Mouse (Mus musculus) midbrain, embryonic 14.5 days (tissue): ENCODE data around the gene Krt86. TPM values are rescaled to one million over a fixed set of nuclear protein-coding genes. Genes with fewer than 3 reads are reported as not detected.
A peak's percentile ranks its signal among the peaks of the same experiment; 100 is the strongest.

ENCODE experiments used
- ATAC-seq: fragments of 200-750 bp; cut with Nextera tagmentation; 2 replicates; pipeline ENCODE4 v1.8.0; 2017; ENCODE audit warnings: moderate number of reproducible peaks, moderate library complexity; ENCODE audit not compliant: low FRiP score, low TSS enrichment
- DNase-seq: peaks from one replicate; pipeline ENCODE4 v3.0.0-alpha.2; 2015
- H3K27ac ChIP-seq: fragments of 300-500 bp; sonication (generic); replicated peaks from 2 replicates; pipeline ENCODE4 v1.5.1; 2014; ENCODE audit warnings: mild to moderate bottlenecking, low read depth, low read length, moderate library complexity
- H3K27me3 ChIP-seq: fragments of 300-500 bp; sonication (generic); 2 replicates; pipeline ENCODE4 v1.6.1; 2014; ENCODE audit warnings: low read length, control low read depth, mixed read lengths; ENCODE audit not compliant: control insufficient read depth, insufficient read depth
- H3K36me3 ChIP-seq: fragments of 300-500 bp; sonication (generic); 2 replicates; pipeline ENCODE4 v1.6.1; 2014; ENCODE audit warnings: low read length, control low read depth; ENCODE audit not compliant: control insufficient read depth, insufficient read depth
- H3K4me1 ChIP-seq: fragments of 300-500 bp; sonication (generic); 2 replicates; pipeline ENCODE4 v1.6.1; 2014; ENCODE audit warnings: mild to moderate bottlenecking, antibody characterized with exemption, low read length, control low read depth; ENCODE audit not compliant: control insufficient read depth, insufficient read depth
- H3K4me2 ChIP-seq: fragments of 300-500 bp; sonication (generic); 2 replicates; pipeline ENCODE4 v1.6.1; 2014; ENCODE audit warnings: mild to moderate bottlenecking, low read length, moderate library complexity
- H3K4me3 ChIP-seq: fragments of 300-500 bp; sonication (generic); replicated peaks from 2 replicates; pipeline ENCODE4 v1.5.1; 2014; ENCODE audit warnings: low read depth, low read length
- H3K9ac ChIP-seq: fragments of 300-500 bp; sonication (generic); replicated peaks from 2 replicates; pipeline ENCODE4 v1.6.1; 2014; ENCODE audit warnings: mild to moderate bottlenecking, low read length, moderate library complexity
- H3K9me3 ChIP-seq: fragments of 300-500 bp; sonication (generic); 2 replicates; pipeline ENCODE4 v1.6.1; 2016; ENCODE audit warnings: low read length, control low read depth, mixed read lengths; ENCODE audit not compliant: control insufficient read depth
- WGBS: fragments of 180-500 bp; shearing (Covaris S2); extraction: QIAGEN DNeasy Blood & Tissue Kit; methylation state at CpG from one replicate; pipeline ENCODE4 v1.1.7; 2014; 5-methylcytosine and 5-hydroxymethylcytosine counted together
- polyA plus RNA-seq: library from polyadenylated mRNA; unstranded; fragments of >200 nt; fragmentation: Nextera tagmentation; extraction: Ambion mirVana; gene quantifications from 2 replicates; pipeline ENCODE4 v1.2.1, GENCODE M21; 2014

Krt86 gene
- polyA plus RNA-seq, result 0.11 and 0.12 TPM in 2 replicates

- DNase-seq, result no peak
- WGBS, result 39% methylated on average over 10 of the region's 10 CpGs
- Histone ChIP-seq H3K4me3 (no peak within 1 kb of the TSS), H3K9me3 (no peaks in the 10 kb centered on the region), H3K27ac (no peak within 1 kb of the TSS), H3K4me1 (no peaks in the 10 kb centered on the region), H3K9ac (no peak within 1 kb of the TSS), H3K27me3 (no peaks in the 10 kb centered on the region), H3K4me2 (no peak within 1 kb of the TSS), H3K36me3 (no peaks in the 10 kb centered on the region)
- no peak for ATAC-seq
Measured at GRCm38 (mm10) chr15:101472952-101473528, at the start of gene Krt86. Gene Krt86, plus strand, starts transcription at chr15:101473478.

DNA sequence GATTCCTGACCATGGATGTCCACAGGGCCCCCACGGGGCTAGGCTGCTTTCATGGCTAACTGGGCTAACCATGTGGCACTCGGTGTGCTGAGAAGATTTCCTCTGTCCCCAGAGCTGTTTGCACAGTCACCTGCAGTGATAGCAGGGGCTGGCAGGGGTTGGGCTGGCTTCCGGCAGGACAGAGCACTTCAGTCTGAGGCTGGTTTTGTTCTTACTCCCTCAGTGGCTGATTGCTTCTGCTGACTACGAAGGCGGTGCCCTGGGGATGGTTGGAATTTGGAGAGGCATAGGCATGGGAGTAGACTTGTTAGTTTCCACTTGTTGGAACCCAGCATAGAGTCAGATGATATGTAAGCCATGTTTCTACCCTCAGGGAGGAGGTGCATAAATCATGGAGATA, 48.4 kb upstream of the Krt86 start:
- ATAC-seq (no peak), DNase-seq (no peak)
- H3K4me3 ChIP-seq, result no peak overlapping the region
- no peaks in the 10 kb centered on the region for H3K9me3 ChIP-seq
- no peaks in the 10 kb centered on the region for H3K36me3 ChIP-seq
- H3K4me1 ChIP-seq, result no peaks in the 10 kb centered on the region
- no peak overlapping the region for H3K4me2 ChIP-seq
- WGBS, result 29% methylated on average over 5 of the region's 5 CpGs
- H3K27ac ChIP-seq, result no peak overlapping the region
- H3K9ac ChIP-seq, result no peak overlapping the region
- no peaks in the 10 kb centered on the region for H3K27me3 ChIP-seq

DNA sequence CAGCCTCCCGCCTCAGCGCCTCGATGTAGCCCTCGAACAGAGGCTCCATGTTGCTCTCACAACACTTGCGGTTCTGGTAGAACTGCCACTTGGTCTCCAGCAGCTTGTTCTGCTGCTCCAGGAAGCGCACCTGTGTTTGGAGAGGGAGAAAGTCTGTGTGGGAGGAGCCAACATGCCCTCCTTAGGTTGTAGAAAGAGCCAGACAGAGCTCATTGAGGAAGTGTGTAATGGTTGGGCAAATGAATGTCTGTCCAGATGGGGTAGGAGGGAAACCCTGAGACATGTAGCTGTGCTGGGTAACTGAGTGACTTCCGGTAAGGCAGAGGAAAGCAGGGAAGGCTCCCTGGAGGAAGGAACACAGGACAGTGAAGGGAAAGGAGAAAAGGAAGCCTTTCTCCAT, 36.7 kb upstream of the Krt86 start:
- Histone ChIP-seq H3K4me1 (0 out of 2 replicates have a peak, but pooled peaks cover 6% of the 10 kb centered on the region), H3K9ac (no peak overlapping the region), H3K36me3 (no peaks in the 10 kb centered on the region), H3K9me3 (no peaks in the 10 kb centered on the region), H3K27ac (no peak overlapping the region), H3K27me3 (peaks cover 11% of the 10 kb centered on the region), H3K4me3 (no peak overlapping the region), H3K4me2 (no peak overlapping the region)
- WGBS, result 94% methylated on average over 7 of the region's 7 CpGs
- DNase-seq (no peak), ATAC-seq (no peak)

GRCm38 (mm10) chr15:101438555-101438954, 34.7 kb upstream of the Krt86 start, which contains the start of gene Krt87:
Gene Krt87, minus strand, starts transcription at chr15:101438804.
- peak within 1 kb of the TSS; percentile 30 for H3K4me3 ChIP-seq
- peaks cover 11% of the 10 kb centered on the region for H3K27me3 ChIP-seq
- H3K36me3 ChIP-seq, result no peaks in the 10 kb centered on the region
- peak within 1 kb of the TSS; percentile 72 for H3K4me2 ChIP-seq
- H3K4me1 ChIP-seq, result 0 out of 2 replicates have a peak, but pooled peaks cover 6% of the 10 kb centered on the region
- peak within 1 kb of the TSS; percentile 53 for H3K9ac ChIP-seq
- peak; percentile 61 for DNase-seq
- no peaks in the 10 kb centered on the region for H3K9me3 ChIP-seq
- no peak for ATAC-seq
- H3K27ac ChIP-seq, result no peak within 1 kb of the TSS
- 2% methylated on average over 34 of the region's 34 CpGs for WGBS

- WGBS, result 83% methylated on average over 4 of the region's 4 CpGs
- no peaks in the 10 kb centered on the region for H3K9me3 ChIP-seq
- H3K4me2 ChIP-seq, result no peak overlapping the region
- H3K4me1 ChIP-seq, result 0 out of 2 replicates have a peak, but pooled peaks cover 6% of the 10 kb centered on the region
- H3K4me3 ChIP-seq, result no peak overlapping the region
- H3K9ac ChIP-seq, result no peak overlapping the region
- ATAC-seq, result no peak
- H3K27me3 ChIP-seq, result peaks cover 11% of the 10 kb centered on the region
- H3K27ac ChIP-seq, result no peak overlapping the region
- no peaks in the 10 kb centered on the region for H3K36me3 ChIP-seq
- DNase-seq, result no peak
Measured at GRCm38 (mm10) chr15:101440837-101441236, 32.4 kb upstream of the Krt86 start.

DNA sequence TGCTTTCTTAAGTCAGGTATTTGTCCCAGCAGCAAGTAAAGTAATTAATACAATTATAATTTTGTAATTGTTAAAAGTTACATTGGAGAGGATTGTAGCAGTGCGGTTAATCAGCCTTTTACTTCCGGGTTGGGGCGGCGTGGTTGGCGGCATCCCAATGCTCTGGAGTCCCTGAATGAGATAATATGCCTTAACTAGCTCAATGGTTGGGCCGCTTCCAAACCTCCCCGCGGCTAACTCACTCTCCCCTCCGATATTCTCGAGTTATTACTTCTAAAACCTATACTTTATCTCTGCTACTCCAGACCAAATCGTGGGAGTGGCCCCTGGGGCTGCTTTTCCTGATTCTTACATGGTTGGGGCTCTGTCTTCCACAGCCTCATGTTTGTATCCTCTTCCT, 26.7 kb upstream of the Krt86 start:
- Histone ChIP-seq H3K9me3 (no peaks in the 10 kb centered on the region), H3K4me3 (no peak overlapping the region), H3K36me3 (no peaks in the 10 kb centered on the region), H3K27me3 (no peaks in the 10 kb centered on the region), H3K9ac (no peak overlapping the region), H3K4me1 (no peaks in the 10 kb centered on the region), H3K4me2 (no peak overlapping the region), H3K27ac (no peak overlapping the region)
- ATAC-seq (no peak), DNase-seq (no peak)
- WGBS, result 80% methylated on average over 11 of the region's 11 CpGs

DNA sequence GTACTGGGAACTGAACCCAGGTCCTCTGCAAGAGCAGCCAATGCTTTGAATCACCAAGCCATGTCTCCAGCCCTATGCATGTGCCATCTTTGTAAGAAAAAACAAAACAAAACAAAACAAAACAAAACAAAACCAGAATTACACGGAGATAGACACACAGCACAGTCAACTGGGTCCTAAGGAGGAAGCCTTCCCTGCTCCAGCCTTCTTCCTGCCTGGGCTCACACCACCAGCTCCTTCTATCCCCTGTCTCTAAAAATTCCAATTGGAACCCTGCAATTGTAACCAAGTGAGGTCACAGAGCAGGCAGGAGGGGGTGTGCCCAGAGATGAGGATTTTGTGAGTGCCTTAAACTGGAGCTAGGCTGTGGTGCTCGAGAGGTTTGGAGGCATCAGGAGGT, 25.8 kb upstream of the Krt86 start, which contains the start of gene Krt88:
Gene Krt88 (plus strand): TSS at position 301 of the 400 bp plus-strand sequence.
- no peaks in the 10 kb centered on the region for H3K27me3 ChIP-seq
- H3K9me3 ChIP-seq, result no peaks in the 10 kb centered on the region
- no peaks in the 10 kb centered on the region for H3K4me1 ChIP-seq
- DNase-seq (no peak), ATAC-seq (no peak)
- no peak within 1 kb of the TSS for H3K4me2 ChIP-seq
- H3K4me3 ChIP-seq, result no peak within 1 kb of the TSS
- no peak within 1 kb of the TSS for H3K9ac ChIP-seq
- no peaks in the 10 kb centered on the region for H3K36me3 ChIP-seq
- H3K27ac ChIP-seq, result no peak within 1 kb of the TSS
- 77% methylated on average over 2 of the region's 2 CpGs for WGBS

GRCm38 (mm10) chr15:101453093-101453736, 20.1 kb upstream of the Krt86 start:
- WGBS, result 7% methylated on average over 13 of the region's 13 CpGs
- no peaks in the 10 kb centered on the region for H3K36me3 ChIP-seq
- no peaks in the 10 kb centered on the region for H3K27me3 ChIP-seq
- no peaks in the 10 kb centered on the region for H3K4me1 ChIP-seq
- no peak overlapping the region for H3K4me3 ChIP-seq
- H3K27ac ChIP-seq, result no peak overlapping the region
- DNase-seq, result peak; percentile 76
- H3K9me3 ChIP-seq, result no peaks in the 10 kb centered on the region
- no peak for ATAC-seq
- no peak overlapping the region for H3K9ac ChIP-seq
- H3K4me2 ChIP-seq, result no peak overlapping the region

GRCm38 (mm10) chr15:101454774-101455173, 18.5 kb upstream of the Krt86 start:
- H3K36me3 ChIP-seq, result no peaks in the 10 kb centered on the region
- no peak for DNase-seq
- 0 out of 2 replicates have a peak, but pooled peaks cover 4% of the 10 kb centered on the region for H3K4me1 ChIP-seq
- no peak overlapping the region for H3K4me3 ChIP-seq
- H3K4me2 ChIP-seq, result no peak overlapping the region
- H3K9ac ChIP-seq, result no peak overlapping the region
- no peak overlapping the region for H3K27ac ChIP-seq
- 91% methylated on average over 8 of the region's 8 CpGs for WGBS
- no peak for ATAC-seq
- no peaks in the 10 kb centered on the region for H3K9me3 ChIP-seq
- H3K27me3 ChIP-seq, result no peaks in the 10 kb centered on the region
